Mouse (Mus musculus): ENCODE data around the gene Rnf222.

DNA sequence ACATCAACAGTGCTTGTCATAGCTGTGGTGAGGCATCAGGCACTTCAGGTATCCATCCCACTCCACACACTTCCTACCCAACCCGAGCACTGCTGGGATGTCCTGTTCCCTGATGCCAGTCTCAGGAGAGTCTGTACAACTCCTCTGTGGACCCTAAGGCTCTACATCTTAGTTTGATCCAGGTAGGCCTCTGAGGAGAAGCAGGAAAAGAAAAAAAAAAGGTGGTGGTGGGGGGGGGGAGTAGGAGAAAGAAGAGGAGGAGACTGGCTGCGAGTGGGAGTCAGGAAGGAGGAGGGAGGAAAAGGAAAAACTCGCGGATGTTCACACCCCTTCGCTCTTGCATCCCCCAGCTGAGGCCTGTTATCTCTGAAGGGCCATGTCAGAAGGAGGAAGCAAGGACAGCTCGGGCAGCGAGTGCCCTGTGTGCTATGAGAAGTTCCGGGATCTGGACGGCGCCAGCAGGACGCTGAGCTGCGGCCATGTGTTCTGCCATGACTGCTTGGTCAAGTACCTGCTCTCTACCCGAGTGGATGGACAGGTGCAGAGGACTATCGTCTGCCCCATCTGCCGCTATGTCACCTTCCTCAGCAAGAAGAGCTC is 4.0 kb downstream of the Rnf222 start:
- peak; percentile 67; the same call in 1 of the 2 replicates for TF ChIP-seq ELF1 (IDR thresholded peaks at IDR 0.05; ENCODE audit: low read depth, low read length)
- no peak for TF ChIP-seq USF1 (IDR thresholded peaks at IDR 0.05; ENCODE audit: low read depth, low read length)
- peak; percentile 44 to 45 for TF ChIP-seq EP300 (IDR thresholded peaks at IDR 0.05; ENCODE audit: low read depth in 1 of 2, low read length in 2 of 2)

All from MEL (cell line).